Mouse (Mus musculus): ENCODE measurements around the gene Yju2.

Yju2 gene

DNA sequence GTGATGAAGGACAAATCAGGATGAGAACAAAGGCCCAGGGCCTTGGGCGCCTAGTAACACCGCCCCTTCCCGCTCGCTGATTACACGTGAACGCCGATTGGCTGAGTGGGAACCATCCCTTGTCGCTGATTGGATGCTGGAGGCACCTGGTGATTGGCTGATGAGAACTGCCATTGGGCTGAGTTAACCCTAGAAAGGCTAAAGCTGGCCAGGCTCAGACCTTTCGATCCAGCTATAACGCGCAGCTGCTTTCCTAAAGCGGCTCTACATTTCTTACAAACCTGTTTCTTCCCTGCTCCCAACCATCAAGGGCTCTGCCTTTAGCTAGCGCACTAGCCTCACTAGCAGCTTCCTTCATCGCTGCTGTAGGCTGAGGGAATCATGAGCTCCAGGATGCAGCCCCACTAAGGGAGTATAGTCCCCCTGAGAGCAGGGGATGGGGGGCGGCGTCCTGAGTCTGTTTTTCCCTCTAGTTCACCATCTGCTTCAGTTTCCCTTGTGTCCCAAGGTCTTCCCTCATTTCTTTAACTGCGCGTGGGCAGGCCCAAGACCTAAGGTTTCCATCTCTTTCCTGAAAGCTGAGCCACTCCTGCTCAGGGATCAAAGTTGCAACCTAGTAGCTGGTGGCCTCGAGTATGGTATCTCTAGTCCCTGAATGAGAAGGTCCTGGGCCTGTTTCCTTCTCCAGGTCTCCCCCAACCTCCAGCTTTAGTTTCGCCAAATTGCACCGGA, 49.6 kb downstream of the Yju2 start:
- peak; percentile 95 for DNase-seq

DNA sequence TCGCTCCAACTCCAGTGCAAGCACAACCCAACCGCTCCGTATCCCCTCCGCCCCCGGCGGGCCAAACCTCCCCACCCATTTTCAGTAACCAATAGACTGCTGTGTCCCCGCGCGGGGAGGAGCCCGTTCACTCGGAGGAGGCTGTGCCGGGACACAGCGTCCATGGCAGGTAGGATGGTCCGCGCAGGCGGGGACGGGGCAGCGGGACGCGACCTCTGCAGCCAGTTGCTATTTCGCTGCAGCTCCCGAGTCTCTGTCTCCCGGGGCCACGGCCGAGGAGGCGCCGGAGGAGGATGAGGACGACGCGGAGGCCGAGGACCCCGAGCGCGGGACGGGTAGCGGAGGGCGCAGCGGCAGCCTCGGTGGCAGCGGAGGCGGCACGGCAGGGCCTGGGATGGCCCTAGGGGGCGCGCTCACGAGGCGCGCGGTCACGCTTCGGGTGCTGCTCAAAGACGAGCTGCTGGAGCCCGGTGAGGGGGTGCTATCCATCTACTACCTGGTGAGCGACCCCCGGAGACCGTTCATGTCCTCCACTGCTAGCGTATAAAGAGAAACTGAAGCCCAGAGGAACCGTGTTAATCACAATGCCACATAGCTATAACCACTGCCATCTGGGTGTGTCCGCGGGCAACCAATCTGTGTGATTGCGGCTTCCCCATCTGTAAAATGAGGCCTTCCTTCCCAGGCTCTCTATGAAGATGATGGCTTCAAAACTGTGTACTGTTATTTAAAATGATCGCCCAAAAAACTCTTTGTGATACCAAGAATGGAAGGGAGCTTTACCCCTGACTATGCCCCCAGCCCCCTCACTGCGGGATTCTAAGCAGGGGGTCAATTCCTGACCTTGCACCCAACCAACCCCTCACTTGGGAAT, 50.4 kb downstream of the Yju2 start:
- peak; percentile 93 for DNase-seq

DNA sequence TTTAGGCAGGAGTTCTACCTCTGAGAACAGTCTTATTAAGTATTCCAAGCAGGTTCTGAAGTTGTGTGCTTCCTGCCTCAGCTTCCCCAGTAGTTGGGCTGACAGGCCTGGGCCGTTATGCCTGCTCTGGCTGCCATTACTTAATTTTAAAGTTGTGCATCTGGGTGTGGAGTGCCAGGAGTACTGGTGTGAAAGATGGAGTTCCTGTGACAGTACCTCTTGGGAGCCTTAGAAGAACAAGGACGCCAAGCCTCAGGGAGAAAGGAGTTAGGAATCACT, 51.0 kb downstream of the Yju2 start:
- no peak for DNase-seq

DNA sequence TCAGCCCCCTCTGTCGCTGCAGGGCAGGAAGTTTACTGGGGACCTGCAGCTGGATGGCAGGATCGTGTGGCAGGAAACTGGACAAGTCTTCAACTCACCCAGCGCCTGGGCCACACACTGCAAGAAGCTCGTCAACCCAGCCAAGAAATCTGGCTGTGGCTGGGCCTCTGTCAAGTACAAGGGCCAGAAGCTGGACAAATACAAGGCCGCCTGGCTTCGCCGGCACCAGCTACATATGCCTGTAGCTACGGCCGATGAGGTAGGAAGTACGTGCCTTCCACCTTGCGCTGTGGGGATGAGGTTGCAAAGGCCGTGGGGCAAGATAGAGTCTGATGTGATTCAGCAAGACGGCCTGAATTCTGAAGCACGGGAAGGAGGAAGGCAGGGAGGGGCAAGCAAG, 51.4 kb downstream of the Yju2 start:
- no peak for DNase-seq

DNA sequence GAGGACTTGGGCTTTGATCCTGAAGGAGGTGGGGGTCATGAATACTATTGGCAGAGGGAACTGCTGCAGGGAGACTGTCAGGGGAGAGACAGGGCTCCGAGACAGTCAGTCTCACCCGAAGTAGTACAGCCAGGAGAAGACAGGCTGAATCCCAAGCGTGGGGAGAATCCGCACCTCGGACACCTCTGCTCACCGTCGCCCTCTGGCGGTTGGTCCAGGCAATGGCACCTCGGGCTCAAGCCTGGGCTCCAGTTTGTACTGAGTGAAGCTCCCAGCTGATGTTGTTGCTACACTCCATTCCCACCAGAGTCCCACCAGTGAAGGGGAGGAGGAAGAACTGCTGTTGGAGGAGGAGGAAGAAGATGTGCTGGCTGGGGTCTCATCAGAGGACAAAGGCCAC, 51.8 kb downstream of the Yju2 start:
- peak; percentile 76 for DNase-seq

DNA sequence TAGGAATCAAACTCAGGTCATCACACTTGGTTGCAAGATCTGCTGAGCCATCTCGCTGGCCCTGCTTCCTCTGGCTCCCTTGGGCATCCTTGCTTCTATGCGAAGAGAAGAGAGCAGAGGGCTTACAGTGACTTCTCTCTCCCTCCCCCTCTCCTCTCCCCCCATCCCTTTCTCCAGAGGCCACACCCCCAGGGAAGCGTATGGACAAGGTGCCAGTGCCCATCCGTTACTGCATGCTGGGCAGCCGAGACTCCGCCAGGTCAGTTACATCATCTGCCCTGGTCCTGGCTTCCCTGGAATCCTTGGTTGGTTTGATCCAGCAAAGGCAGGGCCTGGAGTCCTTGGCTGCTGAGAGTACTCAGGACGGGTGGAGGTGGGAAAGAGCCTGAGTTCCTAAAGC, 52.5 kb downstream of the Yju2 start:
- no peak for DNase-seq

DNA sequence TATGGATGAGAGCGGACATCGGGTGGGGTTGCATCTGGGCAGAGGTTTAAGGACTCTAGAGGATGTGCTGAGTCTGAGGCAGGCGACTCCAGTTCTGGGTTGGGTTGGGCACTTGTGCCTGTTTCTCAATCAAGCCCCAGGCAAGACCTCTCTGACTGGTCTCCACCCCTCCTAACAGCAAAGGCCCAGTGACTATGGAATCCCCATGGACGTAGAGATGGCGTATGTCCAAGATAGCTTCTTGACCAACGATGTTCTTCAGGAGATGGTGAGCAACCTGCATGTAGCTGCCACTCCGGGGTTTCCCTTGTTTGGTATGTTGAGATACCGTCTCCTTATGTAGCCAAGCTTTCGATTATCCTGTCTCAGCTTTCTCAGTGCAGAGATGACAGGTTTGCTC, 56.4 kb downstream of the Yju2 start:
- DNase-seq, result no peak

DNA sequence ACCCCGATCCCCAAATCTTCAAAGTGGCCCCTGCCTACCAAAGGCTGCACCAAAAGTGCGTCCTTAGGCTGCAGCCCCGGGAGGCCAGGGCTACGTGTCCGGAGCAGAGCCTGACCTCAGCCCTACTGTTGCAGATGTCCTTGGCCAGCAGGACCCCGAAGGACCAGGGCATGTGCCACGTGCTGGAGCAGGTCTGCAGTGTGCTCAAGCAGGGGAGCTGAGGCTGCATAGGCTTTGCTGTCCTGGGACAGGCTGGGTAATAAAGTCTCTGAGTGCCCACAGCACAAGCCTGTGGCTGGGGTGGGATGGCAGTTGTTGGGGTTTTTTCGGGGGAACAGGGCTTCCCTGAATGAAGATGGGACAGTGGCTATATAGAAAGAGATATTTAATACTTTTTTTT, 57.5 kb downstream of the Yju2 start:
- no peak for DNase-seq

DNA sequence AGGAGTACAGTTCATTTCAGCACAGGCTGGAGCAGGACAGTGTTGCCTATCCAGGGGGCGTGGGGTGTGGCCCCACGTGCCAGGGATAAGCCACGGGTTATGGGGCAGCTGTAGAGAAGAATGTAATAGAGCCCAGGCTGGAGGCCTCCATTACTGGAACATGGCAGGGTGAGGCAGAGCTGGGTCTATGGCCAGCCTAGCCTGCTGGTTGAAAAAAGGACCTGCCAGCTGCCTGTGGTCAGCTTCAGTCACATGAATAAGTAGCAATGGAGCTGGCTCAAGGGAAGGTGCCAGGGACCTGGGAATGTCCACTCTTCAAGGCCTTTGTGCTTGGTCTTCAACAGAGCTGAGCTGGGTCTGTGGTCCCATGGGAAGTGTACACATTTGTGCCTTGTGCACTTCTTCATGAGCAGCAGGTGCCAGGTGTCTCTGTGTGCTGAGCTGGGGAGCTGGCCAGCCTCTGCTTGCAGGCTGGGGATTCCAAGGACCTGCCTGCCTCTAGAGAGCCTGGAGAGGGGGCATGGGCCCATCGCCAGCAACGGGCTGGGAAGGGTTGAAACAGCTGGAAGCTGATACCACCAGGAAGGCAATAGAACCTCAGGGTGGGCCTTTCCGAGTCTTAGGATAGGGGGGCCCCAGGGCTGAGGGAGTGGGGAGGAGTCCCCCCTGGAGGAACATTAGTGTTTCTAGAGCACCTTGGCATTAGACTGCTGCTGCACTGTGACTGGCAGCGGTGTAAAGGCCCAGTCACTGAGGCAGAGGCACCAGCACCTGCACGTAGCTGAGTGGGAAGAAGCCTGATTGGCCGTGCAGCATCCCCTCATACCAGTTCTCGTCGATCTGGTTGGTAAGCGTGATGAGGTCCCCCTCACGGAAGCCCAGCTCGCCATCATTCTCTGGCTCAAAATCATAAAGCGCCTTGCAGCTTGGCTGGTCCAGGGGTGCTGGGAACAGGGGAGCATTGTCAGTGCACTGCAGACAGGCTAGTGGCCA, 58.2 kb downstream of the Yju2 start:
- DNase-seq, result no peak

DNA sequence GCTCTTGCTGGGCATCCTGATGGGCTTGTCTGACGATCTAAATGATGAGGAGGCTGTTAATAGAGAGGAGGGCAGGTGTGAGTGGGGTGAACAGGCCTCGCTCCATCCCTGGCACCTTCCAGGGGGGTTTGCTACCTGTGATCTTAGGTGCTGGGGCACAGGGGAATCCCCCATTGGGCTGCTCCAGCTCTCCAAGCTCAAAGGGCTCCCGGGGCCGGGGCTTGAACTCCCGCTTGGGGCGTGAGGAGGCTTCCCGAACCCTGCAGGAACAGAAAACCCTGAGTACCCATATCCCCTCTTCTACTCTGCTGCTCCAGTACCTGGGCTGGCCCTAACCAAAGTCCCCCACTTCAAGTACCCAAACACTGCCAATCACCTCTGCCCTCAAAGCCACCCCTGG, 58.9 kb downstream of the Yju2 start:
- no peak for DNase-seq

All from kidney, adult 9 months (tissue).